Mouse (Mus musculus) left cerebral cortex, adult 11 months (tissue): ENCODE data around the gene Ptn.

ENCODE experiments used
- DNase-seq: peaks from one replicate; pipeline ENCODE4 v3.0.0; 2022; ENCODE audit warnings: low spot score

Gene Ptn

DNA sequence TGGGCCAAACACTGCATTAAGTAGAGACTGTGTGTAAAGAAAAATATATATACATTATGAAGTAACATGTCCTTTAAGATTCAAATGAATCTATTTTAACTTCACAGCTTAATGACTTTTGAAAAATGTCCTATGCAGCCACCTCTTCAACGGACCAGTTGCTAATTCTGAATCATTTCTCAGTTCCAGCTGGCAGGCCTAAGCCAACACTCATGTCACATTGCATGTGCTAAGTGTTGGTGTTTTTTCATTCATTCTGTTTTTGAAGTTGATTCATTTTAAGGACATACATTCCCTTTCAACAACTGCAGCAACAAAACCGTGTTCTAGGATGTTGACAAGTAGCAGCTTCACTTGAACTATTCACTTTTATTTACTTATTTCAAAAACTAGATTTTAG lies 6.0 kb upstream of the Ptn start:
- no peak for DNase-seq

DNA sequence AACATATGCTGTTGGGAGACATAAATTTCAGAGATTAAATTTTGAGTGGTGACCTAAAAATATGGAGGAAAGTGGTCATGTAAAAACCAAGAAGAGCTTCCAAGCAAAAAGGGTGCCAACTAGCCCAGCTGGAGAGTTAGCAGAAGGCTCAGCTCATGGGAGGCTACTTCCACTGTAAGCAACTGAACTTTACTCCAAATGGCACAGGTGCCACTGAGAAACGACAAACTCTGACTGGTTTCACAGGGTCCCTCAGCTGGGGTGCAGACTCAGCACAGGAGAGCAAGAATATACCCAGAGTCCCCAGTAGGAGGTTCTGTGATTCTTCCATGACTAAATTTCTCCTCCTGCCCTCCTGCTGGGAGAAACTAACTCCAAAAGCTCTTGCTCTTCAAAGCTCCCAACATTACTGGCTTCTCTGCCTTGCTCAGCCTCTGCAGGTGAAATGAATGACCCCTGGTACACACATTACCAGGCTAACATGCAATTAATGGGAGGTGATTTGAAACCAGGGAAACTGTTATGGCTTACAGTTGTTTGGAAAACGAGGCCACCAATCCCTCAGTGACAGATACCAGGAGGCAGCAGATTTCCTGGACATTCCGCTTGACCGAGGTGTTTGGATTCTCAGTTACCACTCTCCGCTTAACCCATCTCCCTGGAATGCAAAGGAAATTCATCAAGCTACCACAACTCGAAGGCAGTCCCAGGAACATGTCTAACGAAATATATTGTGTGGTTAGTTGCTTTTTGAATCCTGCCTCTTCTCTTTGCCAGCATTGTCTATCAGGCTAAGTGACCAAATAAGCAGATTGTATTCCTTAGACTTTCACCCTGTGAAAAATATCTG lies 2.9 kb upstream of the Ptn start:
- DNase-seq, result no peak

DNA sequence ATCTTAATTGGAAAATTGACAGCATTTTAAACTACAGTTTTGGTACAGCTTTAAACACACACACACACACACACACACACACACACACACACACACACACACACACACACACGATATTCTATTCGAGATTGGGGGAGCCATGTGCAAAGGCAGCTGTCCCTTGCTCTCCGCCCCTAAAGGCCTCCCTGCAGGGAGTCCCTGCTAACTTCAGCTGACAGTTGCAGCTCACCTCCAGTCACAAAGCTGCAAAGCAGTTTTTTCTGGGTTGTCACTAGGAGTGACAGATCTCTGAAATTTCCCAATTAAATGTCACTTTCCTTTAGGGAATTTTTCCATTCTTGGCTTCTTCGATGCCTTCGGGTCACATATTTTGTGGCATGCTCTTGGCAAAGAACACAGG lies 428 bp upstream of the Ptn start:
- DNase-seq, result no peak

DNA sequence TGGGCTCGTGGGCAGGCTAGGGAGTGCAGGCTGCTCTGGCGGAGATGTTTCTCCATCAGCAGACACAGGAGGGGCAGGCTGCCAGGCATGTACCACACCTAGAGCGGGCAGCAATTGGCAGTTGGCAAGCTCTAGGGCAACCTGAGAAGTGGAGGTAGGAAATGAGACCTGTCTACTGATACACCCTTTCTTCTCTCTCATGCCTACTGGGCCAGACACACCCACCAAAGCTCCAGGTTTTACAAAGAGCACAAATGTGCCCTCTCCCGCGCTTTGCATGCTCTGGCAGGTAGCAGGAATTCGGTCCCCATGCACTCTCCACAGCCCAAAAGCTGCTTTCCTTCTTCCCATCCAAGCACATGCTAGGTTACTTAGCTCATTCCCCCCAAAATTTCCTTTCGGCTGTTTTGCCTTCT lies 701 bp downstream of the Ptn start:
- DNase-seq, result no peak

DNA sequence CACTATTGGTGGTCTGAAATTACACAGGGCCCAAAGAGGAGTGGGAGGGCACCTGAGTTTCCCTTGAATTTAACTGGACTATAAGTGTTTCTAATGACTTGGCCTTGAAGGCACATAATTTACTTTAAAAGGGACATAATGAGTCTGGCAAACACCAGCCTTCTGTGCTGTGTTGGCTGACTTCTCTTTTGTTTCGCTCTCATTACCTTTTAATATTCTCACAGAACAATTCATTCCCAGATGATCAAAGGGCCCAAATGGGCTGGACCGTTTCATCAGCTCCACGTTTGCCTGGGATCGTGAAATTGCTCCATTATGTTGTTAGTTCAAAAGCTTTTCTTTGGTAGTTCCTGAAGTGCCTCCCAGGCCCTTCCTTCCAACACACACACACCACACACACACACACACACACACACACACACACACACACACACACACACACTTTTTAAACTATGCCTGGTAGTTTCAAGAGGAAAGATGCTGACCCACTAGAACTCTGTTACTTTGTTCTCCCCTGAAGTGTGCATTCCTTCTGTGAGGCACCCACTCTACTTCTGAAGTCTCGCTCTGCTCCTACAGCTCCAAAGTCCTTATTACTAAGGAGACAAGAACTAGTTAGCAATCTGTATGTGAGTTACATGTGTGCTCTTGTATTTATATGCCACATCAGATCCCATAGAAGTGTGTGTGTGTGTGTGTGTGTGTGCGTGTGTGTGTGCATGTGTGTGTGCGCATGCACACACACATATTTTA lies 1.5 kb downstream of the Ptn start:
- no peak for DNase-seq

DNA sequence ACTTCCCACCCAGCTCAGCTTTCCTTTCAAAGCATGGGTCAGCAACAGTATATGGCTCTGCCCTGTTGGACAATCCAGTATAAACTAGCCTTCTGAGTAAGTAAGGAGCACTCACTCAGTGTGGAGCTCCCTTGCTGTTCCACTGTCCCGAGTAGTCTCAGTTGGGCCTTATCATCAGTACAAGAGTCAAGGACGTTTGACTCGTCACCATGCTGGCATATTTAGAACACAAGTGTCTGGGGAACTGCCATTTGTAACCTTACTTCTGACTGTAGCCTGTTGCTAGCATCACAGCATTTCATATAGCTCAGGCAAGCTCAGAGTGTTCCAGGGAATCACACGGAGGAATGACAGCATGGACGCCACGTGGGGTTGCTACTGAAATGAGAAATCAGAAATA lies 3.1 kb downstream of the Ptn start:
- DNase-seq, result no peak

DNA sequence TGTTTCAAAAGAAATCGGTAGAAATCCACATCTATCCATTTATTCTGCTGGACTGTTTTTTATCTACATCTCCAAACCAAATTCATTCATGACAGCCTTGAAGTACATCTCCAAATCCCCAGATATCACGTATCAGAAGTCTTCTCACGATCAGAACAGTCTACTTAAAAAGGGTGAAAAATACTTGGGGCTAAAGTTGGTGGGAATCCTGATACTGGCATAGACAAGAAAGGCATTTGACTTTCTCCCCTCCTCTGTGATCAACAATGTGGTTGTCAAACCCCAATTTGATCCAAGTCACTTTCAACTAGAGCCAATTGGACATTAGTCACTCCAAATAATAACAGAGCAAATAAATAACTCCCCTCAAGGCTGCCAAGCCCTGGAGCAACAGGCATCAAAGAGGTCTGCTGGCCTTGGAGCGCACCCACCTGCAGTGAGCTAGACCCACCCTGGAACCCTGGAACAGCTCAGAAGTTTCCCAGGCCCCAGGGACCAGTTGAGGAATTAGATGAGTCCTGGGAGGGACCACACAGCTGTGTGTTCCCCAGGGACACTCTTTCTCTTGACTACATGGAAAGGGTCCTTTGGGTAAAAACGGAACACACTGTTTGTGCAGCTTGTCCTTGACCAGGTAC lies 9.6 kb downstream of the Ptn start:
- DNase-seq, result no peak

DNA sequence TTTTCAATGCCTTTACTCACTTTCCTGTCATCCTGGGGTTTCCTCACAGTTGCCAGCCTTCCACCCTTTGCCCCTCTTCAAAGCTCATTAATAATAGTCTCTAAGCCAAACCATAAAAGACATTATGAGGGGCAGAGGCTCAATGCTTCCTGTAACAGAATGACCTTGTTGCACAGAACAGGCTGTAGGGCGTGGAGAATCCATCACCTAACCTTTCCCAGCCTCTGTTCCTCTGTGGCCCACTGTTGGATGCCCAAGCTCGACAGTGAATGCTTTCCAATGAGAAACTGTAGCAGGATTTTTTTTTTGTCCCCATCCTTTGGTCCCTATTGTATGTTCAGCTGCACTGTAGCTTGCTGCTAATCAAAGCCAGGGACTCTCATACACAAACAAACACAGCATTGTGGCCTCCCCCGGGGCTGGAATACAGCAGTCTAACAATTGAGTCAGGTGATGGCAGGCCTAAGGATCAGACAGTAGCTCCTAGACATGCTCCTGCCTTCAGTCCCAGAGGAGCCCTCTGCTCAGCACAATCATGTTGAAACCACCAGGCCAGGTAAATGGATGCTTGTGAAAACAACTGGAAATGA lies 12.9 kb downstream of the Ptn start:
- DNase-seq, result no peak

DNA sequence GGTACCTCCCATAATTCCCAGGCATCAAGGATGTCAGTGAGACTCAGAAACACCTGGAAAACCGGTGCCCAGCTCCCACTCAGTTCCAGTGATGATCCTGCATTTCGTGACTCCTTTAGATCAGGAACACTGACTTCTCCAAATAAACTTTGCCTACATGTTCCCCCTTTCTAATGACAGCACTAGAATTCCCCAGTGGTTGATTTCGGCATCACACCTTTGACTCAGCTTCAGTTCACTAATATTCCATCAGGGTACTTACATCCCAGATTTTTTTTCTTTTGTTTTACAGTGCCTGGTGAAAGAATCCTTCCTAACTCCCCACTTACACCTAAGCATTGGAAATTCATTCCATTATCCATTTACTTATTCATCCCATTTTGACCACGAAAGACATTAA lies 15.5 kb downstream of the Ptn start:
- no peak for DNase-seq

DNA sequence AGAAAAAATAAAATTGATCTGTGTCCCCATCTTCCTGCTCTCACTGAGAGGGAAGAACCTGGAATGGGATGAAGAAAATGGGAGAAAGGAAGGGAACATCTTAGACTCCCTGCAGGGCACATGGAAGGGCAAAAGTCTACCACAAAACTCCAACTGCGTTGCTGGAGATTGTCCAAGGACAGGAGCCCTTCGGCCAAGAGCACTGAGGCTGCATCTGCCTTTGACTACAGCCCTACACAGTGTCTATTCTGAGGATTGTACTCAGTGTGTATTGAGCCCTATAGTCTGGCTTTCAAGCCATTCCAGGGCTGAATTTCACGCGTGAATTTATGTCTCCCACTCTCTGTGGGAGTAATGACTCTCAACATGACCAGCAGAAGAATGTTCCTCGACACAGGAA lies 16.2 kb downstream of the Ptn start:
- DNase-seq, result no peak

DNA sequence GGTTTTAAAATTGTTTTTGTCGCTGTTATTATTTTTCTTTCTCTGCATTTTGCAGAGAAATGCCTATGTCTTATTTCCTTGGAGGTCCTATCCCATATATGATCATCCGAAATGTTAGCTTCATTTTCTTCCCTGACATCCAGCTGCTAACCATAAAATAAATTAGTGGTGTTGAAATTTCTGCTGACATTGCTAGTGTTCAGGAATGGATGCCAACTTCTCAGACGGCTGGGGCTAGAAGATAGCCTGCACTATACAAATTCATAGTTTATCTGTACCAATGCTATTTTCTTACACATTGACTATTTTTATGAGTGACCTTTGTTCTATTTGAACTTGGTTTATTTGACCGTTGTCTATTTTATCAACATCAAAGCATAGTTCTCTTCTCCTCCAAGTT lies 20.8 kb downstream of the Ptn start:
- no peak for DNase-seq

DNA sequence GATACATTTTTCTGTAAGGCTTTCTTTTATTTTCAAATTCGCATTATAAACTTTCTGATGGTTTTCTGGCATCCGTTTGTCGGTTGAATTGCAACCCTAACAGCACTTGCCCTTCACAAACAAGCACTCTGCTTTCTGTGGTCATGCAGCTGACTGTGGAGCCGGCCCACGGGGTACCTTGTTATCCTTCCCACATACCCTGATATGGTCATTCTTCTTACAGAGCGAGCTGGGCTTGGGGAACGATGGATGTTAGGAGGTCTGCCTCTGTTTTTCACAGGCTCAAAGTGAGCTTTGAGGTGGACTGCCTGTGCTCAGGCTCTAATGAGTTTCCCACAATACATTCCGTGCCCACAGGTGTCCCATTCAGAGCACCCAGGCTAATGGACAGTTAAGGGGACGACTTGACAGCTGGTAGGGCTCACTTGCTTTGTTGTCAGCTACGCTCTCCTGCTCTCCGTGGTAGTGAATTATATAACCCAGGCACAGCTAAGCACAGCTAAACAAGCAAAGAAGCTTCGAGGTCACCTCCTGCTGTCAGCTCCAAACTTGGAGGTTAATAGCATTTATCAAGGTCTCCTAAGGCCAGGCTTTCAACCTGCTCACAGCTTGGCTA lies 21.3 kb downstream of the Ptn start:
- DNase-seq, result no peak

DNA sequence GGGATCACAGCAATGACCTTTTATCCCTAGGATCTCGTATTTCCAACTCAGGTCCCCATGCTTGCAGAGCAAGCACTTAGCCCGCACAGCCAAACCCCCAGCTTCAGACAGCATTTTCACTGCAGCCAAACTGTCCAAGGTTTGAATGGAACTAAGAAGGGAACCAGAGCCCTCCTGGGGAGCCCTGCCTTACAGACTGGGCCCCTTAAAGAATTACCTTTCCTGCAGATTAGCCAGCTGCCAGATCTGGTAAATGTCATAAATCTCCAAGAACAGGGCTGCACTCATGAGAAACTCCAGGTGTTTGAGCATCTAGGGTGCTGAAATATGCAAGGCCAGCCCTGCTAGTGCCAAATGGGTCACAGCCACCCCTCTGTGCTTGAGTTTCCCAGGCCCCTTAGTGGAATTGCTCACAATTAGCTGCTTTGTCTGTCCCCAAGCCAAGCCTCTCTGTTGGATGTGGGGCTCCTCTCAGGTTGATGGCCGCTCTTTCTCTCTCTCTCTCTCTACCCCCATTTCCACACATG lies 25.3 kb downstream of the Ptn start:
- no peak for DNase-seq

DNA sequence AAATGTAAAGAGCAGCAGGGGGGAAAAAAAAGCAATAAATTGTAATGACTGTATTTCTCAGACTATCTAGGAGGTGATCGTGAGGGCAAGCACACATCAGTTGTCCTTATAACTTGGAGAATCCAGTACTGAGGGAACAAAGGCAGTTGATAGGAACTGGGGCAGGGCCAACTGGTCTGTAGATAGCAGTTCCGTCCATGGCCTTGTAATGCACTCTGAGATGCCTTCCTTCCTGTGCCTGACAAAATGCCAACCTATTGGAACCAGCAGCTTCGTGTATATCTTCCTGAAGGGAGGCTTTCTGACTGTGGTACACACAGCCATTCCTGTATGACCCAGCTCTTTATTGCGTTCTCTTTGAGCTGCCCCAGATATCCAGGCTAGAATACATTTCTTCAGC lies 27.5 kb downstream of the Ptn start:
- no peak for DNase-seq

DNA sequence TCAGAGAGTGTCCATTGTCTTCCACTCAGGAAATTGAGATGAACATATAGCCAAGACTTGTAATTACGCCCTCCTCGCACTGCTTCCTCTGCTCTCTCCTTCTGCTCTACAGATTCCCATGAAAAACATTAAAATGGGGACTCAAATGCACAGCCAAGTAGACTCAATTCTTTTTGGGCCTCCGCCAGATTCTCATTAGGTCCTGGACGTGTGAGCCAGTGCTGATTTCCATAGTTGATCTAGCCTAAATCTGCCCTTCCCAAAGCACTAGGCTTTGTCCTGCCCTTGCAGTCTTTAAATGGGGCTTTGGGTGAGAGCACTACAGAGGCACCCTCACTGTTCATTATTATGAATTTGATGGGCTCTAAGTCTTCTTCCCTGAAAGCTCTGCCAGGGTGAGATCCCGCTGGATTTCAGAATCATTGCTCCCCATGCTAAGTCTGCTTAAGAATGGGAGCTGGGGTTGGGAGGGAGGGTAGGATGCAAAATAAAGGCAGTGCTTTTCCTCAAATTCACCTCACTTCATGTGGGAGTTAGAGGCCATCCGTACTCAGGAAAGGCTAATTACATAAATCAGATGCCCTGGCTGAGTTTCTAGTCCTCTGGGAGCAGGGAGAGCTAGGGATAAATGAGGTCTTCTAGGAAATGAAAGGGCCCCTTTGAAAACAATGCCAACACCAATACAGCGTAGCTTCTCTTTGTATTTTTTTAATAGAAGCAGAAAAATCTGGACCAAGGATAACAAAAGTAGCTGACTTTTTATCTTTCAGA lies 32.3 kb downstream of the Ptn start:
- no peak for DNase-seq

DNA sequence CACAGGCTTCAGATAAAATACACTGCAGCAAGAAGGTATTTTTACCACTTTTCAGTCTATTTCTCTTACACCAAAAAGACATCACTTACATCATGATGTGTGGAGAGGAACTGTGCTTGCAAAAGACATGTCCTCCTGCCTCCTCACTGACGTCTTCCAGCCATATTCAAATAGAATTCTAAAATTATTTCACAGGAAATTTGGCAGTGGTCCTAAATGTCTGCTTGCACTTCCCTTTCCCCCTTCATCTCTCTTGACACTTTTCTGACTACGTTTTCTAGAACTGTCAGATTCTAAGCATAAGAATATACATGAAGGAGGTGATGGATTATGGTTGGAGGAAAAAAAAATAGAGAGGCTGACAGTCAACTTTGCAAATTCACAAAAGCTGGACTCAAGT lies 33.0 kb downstream of the Ptn start:
- no peak for DNase-seq

DNA sequence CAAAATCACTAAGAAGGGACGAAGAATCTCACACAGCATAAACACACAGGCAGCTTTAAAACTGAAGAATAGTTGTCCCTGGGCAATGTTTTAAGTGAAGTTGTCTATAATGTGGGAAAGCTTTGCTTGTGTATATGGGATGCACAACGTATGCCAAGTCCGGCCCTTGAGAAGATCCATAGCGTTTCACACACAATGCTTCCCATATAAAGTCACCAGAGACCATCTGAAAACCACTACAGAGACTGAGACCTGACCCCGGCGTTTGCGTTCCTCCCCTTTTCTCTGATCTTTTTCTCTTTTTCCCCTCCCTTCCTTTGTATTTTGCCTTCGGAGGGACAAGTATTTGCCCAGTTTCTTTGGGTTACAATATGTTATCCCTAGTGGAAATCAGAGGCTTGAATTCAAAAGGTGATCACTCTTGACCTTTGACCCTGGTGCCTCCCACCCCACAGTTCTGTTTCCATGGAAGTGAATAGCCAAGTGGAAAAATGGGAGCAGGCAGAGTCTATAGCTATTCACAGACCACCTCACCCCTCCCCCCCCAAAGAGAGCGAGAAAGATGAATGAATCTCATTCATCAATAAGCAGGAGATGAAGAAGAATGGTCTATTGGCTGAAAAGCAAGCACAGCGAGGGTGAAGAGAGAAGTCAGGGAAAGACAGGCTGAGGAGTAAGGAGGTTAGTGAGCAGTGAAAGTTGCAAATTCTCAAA lies 34.2 kb downstream of the Ptn start:
- no peak for DNase-seq

DNA sequence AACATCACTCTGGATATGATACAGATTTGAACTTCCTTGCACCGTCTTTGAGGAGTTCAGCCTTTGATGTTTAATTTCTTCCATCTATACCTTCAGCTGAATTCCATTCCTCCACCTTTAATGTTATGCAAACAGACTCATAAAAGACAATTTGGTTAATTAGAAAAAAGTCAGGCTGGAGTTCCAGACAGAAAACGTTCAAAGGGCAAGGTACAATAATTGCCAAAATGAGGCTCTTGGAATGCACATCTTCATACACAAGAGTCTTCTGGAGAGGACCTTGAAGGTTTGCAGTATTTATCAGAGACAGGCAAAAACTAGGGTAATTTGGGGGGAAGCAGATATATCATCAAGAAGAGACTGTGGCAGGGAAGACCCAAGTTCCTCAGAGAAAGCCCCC lies 37.5 kb downstream of the Ptn start:
- no peak for DNase-seq

DNA sequence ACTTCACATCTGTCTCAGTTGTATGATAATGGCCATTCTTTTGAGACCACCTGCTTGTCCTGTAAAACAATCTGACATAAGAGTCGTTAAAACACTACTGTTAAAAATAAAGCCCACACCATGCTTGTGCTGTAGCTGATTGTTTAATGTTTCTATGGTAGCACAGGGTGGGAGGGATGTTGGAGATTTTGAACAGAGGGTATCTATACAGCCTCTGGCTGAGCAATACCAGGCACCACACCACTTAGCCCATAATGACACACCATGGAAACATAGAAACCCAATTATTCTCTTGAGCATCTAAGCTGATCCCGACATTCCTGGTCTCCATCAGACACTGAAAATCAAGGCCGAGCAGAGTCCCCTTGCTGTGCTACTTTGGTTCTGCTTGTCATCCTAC lies 41.0 kb downstream of the Ptn start:
- no peak for DNase-seq

DNA sequence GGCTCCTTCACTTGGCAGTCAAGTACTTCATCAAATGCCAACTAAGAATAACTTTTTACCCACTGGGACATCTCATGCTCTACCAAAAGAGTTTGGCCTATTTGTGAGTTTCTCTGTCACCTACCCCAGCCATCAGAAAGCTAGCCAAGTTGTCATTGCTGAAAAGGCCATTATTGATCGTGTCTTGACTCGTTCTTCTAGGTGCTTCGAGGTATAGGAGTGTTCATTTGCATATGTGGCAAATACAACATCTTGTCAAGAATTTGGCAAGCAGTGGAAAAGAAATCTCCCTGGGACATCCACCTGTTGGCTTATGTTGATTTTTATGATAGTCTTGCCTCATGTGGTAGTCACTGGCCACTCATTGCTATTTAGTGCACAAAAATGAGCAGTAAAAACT lies 43.1 kb downstream of the Ptn start:
- DNase-seq, result no peak
